Comparison of ENCODE assay signal across 11 mouse cellular contexts in genomic region chr6:124717968-124718367, GRCm38 (mm10). TPM values are rescaled to one million over a fixed set of nuclear protein-coding genes. Genes with fewer than 3 reads are reported as not detected.
A peak's percentile ranks its signal among the peaks of the same experiment; 100 is the strongest.
DNase-seq lines count a peak whose midpoint lies in the region; ATAC-seq and TF ChIP-seq lines count a peak whose summit lies in the region.
"Had no signal": no experiment of that assay in that cellular context is flagged by ENCODE, and none has a peak within 500 bp of the region (broad histone marks: within the 10 kb centered on the region; RNA-seq: fewer than 3 reads in every experiment).

No protein-coding gene starts in this region.

- no peak overlapping the region for H3K4me2 ChIP-seq in forebrain, embryonic 12.5 days
- no peak overlapping the region for H3K4me2 ChIP-seq in forebrain, embryonic 11.5 days (ENCODE audit: low read depth, low read length, severe bottlenecking)
- H3K4me2 ChIP-seq in liver, embryonic 12.5 days: no peak overlapping the region
- H3K4me2 ChIP-seq in embryonic facial prominence, embryonic 11.5 days (ENCODE audit: low read depth, low read length): no peak overlapping the region
- H3K4me2 ChIP-seq in liver, embryonic 13.5 days: no peak overlapping the region
- no peak overlapping the region for H3K4me2 ChIP-seq in midbrain, postnatal 0 days (ENCODE audit: low read depth, low read length, poor library complexity, severe bottlenecking)

- no peak for TF ChIP-seq CTCF in midbrain, postnatal 0 days (IDR thresholded peaks at IDR 0.05)

- peaks cover 15% of the 10 kb centered on the region for H3K4me1 ChIP-seq in forebrain, embryonic 12.5 days
- peaks cover 2% of the 10 kb centered on the region; the same call in 1 of the 2 replicates for H3K4me1 ChIP-seq in forebrain, embryonic 11.5 days (replicated peaks; ENCODE audit: control insufficient read depth, insufficient read depth, low read length)
- peaks cover 76% of the 10 kb centered on the region for H3K4me1 ChIP-seq in liver, embryonic 12.5 days
- no peaks in the 10 kb centered on the region; the same call in 1 of the 2 replicates for H3K4me1 ChIP-seq in embryonic facial prominence, embryonic 11.5 days (ENCODE audit: control insufficient read depth, insufficient read depth, low read length)
- H3K4me1 ChIP-seq in liver, embryonic 13.5 days (replicated peaks): peaks cover 67% of the 10 kb centered on the region
- peaks cover 5% of the 10 kb centered on the region; the same call in 1 of the 2 replicates for H3K4me1 ChIP-seq in midbrain, postnatal 0 days (ENCODE audit: insufficient read depth, low read length)

- no peak overlapping the region for H3K9ac ChIP-seq in forebrain, embryonic 12.5 days
- H3K9ac ChIP-seq in forebrain, embryonic 11.5 days (ENCODE audit: low read length): no peak overlapping the region
- no peak overlapping the region for H3K9ac ChIP-seq in liver, embryonic 12.5 days
- no peak overlapping the region; the same call in 1 of the 2 replicates for H3K9ac ChIP-seq in embryonic facial prominence, embryonic 11.5 days (replicated peaks; ENCODE audit: low read length)
- no peak overlapping the region for H3K9ac ChIP-seq in liver, embryonic 13.5 days
- no peak overlapping the region for H3K9ac ChIP-seq in midbrain, postnatal 0 days (replicated peaks; ENCODE audit: low read length, poor library complexity, severe bottlenecking)
- H3K9ac ChIP-seq: forebrain, postnatal 0 days had no signal

- no peaks in the 10 kb centered on the region for H3K27me3 ChIP-seq in forebrain, embryonic 12.5 days
- no peaks in the 10 kb centered on the region for H3K27me3 ChIP-seq in forebrain, embryonic 11.5 days (ENCODE audit: control insufficient read depth, insufficient read depth, low read length)
- no peaks in the 10 kb centered on the region for H3K27me3 ChIP-seq in liver, embryonic 12.5 days (replicated peaks)
- H3K27me3 ChIP-seq in embryonic facial prominence, embryonic 11.5 days (ENCODE audit: control insufficient read depth, insufficient read depth, low read length): no peaks in the 10 kb centered on the region
- H3K27me3 ChIP-seq in liver, embryonic 13.5 days: no peaks in the 10 kb centered on the region
- H3K27me3 ChIP-seq in midbrain, postnatal 0 days (ENCODE audit: insufficient read depth, low read length): no peaks in the 10 kb centered on the region

- peaks cover 45% of the 10 kb centered on the region for H3K36me3 ChIP-seq in forebrain, embryonic 12.5 days (replicated peaks)
- peaks cover 5% of the 10 kb centered on the region; the same call in 1 of the 2 replicates for H3K36me3 ChIP-seq in forebrain, embryonic 11.5 days (ENCODE audit: control insufficient read depth, insufficient read depth, low read length)
- H3K36me3 ChIP-seq in liver, embryonic 12.5 days: peaks cover 50% of the 10 kb centered on the region
- H3K36me3 ChIP-seq in embryonic facial prominence, embryonic 11.5 days (replicated peaks; ENCODE audit: control insufficient read depth, insufficient read depth, low read depth, low read length): peaks cover 10% of the 10 kb centered on the region
- peaks cover 49% of the 10 kb centered on the region for H3K36me3 ChIP-seq in liver, embryonic 13.5 days
- H3K36me3 ChIP-seq in midbrain, postnatal 0 days (ENCODE audit: insufficient read depth, low read length): peaks cover 21% of the 10 kb centered on the region

- 81% methylated on average over 13 of the region's 13 CpGs for WGBS in forebrain, embryonic 12.5 days
- 79% methylated on average over 13 of the region's 13 CpGs for WGBS in forebrain, embryonic 11.5 days
- WGBS in liver, embryonic 12.5 days (ENCODE audit: insufficient replicate concordance): 77% methylated on average over 13 of the region's 13 CpGs
- 70% methylated on average over 13 of the region's 13 CpGs for WGBS in embryonic facial prominence, embryonic 11.5 days
- WGBS in liver, embryonic 13.5 days (ENCODE audit: insufficient replicate concordance): 84% methylated on average over 13 of the region's 13 CpGs
- WGBS in midbrain, postnatal 0 days: 82% methylated on average over 13 of the region's 13 CpGs

- no peak for DNase-seq in forebrain, embryonic 11.5 days (ENCODE audit: low spot score)
- DNase-seq in liver: no peak
- DNase-seq in embryonic facial prominence, embryonic 11.5 days (ENCODE audit: low spot score): no peak
- DNase-seq in liver, embryonic 13.5 days: no peak
- DNase-seq in midbrain, postnatal 0 days (ENCODE audit: low spot score): no peak
- no peak for DNase-seq in left cerebral cortex, adult 9 months (ENCODE audit: low spot score in 2 of 2)
- DNase-seq: forebrain, postnatal 0 days had no signal

- H3K4me3 ChIP-seq in forebrain, embryonic 12.5 days (replicated peaks): peak overlapping the region; percentile 7; the same call in 1 of the 2 replicates
- no peak overlapping the region for H3K4me3 ChIP-seq in forebrain, embryonic 11.5 days (ENCODE audit: low read depth, low read length)
- H3K4me3 ChIP-seq in liver, embryonic 12.5 days: no peak overlapping the region
- H3K4me3 ChIP-seq in embryonic facial prominence, embryonic 11.5 days (ENCODE audit: low read depth, low read length): peak overlapping the region; percentile 18
- no peak overlapping the region for H3K4me3 ChIP-seq in liver, embryonic 13.5 days (replicated peaks)
- no peak overlapping the region for H3K4me3 ChIP-seq in midbrain, postnatal 0 days (ENCODE audit: low read depth, low read length)

- no peak for ATAC-seq in forebrain, embryonic 12.5 days (ENCODE audit: low FRiP score)
- no peak for ATAC-seq in forebrain, embryonic 11.5 days (replicated peaks; ENCODE audit: low FRiP score)
- ATAC-seq in liver, embryonic 12.5 days: no peak
- no peak for ATAC-seq in embryonic facial prominence, embryonic 11.5 days (replicated peaks; ENCODE audit: insufficient number of reproducible peaks, low FRiP score, low TSS enrichment, low read depth)
- no peak for ATAC-seq in liver, embryonic 13.5 days (ENCODE audit: low read depth)
- ATAC-seq in midbrain, postnatal 0 days (ENCODE audit: low FRiP score): no peak
- ATAC-seq: forebrain, postnatal 0 days had no signal

- no peak overlapping the region for H3K27ac ChIP-seq in forebrain, embryonic 12.5 days
- no peak overlapping the region for H3K27ac ChIP-seq in forebrain, embryonic 11.5 days (ENCODE audit: low read depth, low read length)
- peak overlapping the region; percentile 69 for H3K27ac ChIP-seq in liver, embryonic 12.5 days
- H3K27ac ChIP-seq in embryonic facial prominence, embryonic 11.5 days (replicated peaks; ENCODE audit: low read depth, low read length): no peak overlapping the region
- H3K27ac ChIP-seq in liver, embryonic 13.5 days: peak overlapping the region; percentile 87
- H3K27ac ChIP-seq in midbrain, postnatal 0 days (ENCODE audit: low read depth, low read length): no peak overlapping the region

- H3K9me3 ChIP-seq in forebrain, embryonic 12.5 days: no peaks in the 10 kb centered on the region
- H3K9me3 ChIP-seq in forebrain, embryonic 11.5 days (ENCODE audit: control insufficient read depth, low read length): no peaks in the 10 kb centered on the region
- no peaks in the 10 kb centered on the region for H3K9me3 ChIP-seq in liver, embryonic 12.5 days (replicated peaks)
- no peaks in the 10 kb centered on the region for H3K9me3 ChIP-seq in embryonic facial prominence, embryonic 11.5 days (replicated peaks; ENCODE audit: control insufficient read depth, low read length)
- no peaks in the 10 kb centered on the region for H3K9me3 ChIP-seq in liver, embryonic 13.5 days (replicated peaks)
- no peaks in the 10 kb centered on the region for H3K9me3 ChIP-seq in midbrain, postnatal 0 days (ENCODE audit: low read length)

RNA-seq across cellular contexts. Expression of gene Phb2, which starts 5.8 kb away (rescaled TPM):
- polyA plus RNA-seq in forebrain, embryonic 12.5 days (2016; fragmentation: Nextera tagmentation; extraction: Ambion mirVana): 330 and 338 TPM in 2 replicates
- polyA plus RNA-seq in forebrain, embryonic 11.5 days (2014; fragmentation: Nextera tagmentation; extraction: Ambion mirVana): 376 and 404 TPM in 2 replicates
- 433 and 443 TPM in 2 replicates for polyA plus RNA-seq in liver, embryonic 12.5 days (2016; fragmentation: Nextera tagmentation; extraction: Ambion mirVana)
- polyA plus RNA-seq in embryonic facial prominence, embryonic 11.5 days (2014; fragmentation: Nextera tagmentation; extraction: Ambion mirVana): 371 and 375 TPM in 2 replicates
- 356 and 373 TPM in 2 replicates for polyA plus RNA-seq in liver, embryonic 13.5 days (2015; fragmentation: Nextera tagmentation; extraction: Ambion mirVana)
- total RNA-seq in midbrain, postnatal 0 days (2014; rRNA removed): 197 and 230 TPM in 2 replicates
- 265 and 269 TPM in 2 replicates for polyA plus RNA-seq in midbrain, postnatal 0 days (2015; fragmentation: Nextera tagmentation; extraction: Ambion mirVana)

RNA-seq across cellular contexts. Expression of gene Emg1, which starts 6.0 kb away (rescaled TPM):
- polyA plus RNA-seq in forebrain, embryonic 12.5 days (2016; fragmentation: Nextera tagmentation; extraction: Ambion mirVana): 194 and 199 TPM in 2 replicates
- 227 and 228 TPM in 2 replicates for polyA plus RNA-seq in forebrain, embryonic 11.5 days (2014; fragmentation: Nextera tagmentation; extraction: Ambion mirVana)
- polyA plus RNA-seq in liver, embryonic 12.5 days (2016; fragmentation: Nextera tagmentation; extraction: Ambion mirVana): 200 TPM in 2 replicates
- polyA plus RNA-seq in embryonic facial prominence, embryonic 11.5 days (2014; fragmentation: Nextera tagmentation; extraction: Ambion mirVana): 251 and 254 TPM in 2 replicates
- polyA plus RNA-seq in liver, embryonic 13.5 days (2015; fragmentation: Nextera tagmentation; extraction: Ambion mirVana): 189 and 198 TPM in 2 replicates
- total RNA-seq in midbrain, postnatal 0 days (2014; rRNA removed): 75.6 and 99.9 TPM in 2 replicates
- 87.2 and 89.8 TPM in 2 replicates for polyA plus RNA-seq in midbrain, postnatal 0 days (2015; fragmentation: Nextera tagmentation; extraction: Ambion mirVana)

RNA-seq across cellular contexts. Expression of gene Ptpn6, which starts 20.5 kb away (rescaled TPM):
- polyA plus RNA-seq in forebrain, embryonic 12.5 days (2016; fragmentation: Nextera tagmentation; extraction: Ambion mirVana): 5.4 and 6.1 TPM in 2 replicates
- 4.8 and 4.9 TPM in 2 replicates for polyA plus RNA-seq in forebrain, embryonic 11.5 days (2014; fragmentation: Nextera tagmentation; extraction: Ambion mirVana)
- polyA plus RNA-seq in liver, embryonic 12.5 days (2016; fragmentation: Nextera tagmentation; extraction: Ambion mirVana): 30.8 and 31.3 TPM in 2 replicates
- polyA plus RNA-seq in embryonic facial prominence, embryonic 11.5 days (2014; fragmentation: Nextera tagmentation; extraction: Ambion mirVana): 6.0 and 11.2 TPM in 2 replicates
- polyA plus RNA-seq in liver, embryonic 13.5 days (2015; fragmentation: Nextera tagmentation; extraction: Ambion mirVana): 28.7 and 29.5 TPM in 2 replicates
- total RNA-seq in midbrain, postnatal 0 days (2014; rRNA removed): 2.3 and 3.4 TPM in 2 replicates
- polyA plus RNA-seq in midbrain, postnatal 0 days (2015; fragmentation: Nextera tagmentation; extraction: Ambion mirVana): 3.2 and 4.0 TPM in 2 replicates

RNA-seq across cellular contexts. Expression of gene Grcc10, which starts 23.2 kb away (rescaled TPM):
- 550 and 568 TPM in 2 replicates for polyA plus RNA-seq in forebrain, embryonic 12.5 days (2016; fragmentation: Nextera tagmentation; extraction: Ambion mirVana)
- polyA plus RNA-seq in forebrain, embryonic 11.5 days (2014; fragmentation: Nextera tagmentation; extraction: Ambion mirVana): 509 and 514 TPM in 2 replicates
- 109 and 116 TPM in 2 replicates for polyA plus RNA-seq in liver, embryonic 12.5 days (2016; fragmentation: Nextera tagmentation; extraction: Ambion mirVana)
- 518 and 553 TPM in 2 replicates for polyA plus RNA-seq in embryonic facial prominence, embryonic 11.5 days (2014; fragmentation: Nextera tagmentation; extraction: Ambion mirVana)
- 77.7 and 80.2 TPM in 2 replicates for polyA plus RNA-seq in liver, embryonic 13.5 days (2015; fragmentation: Nextera tagmentation; extraction: Ambion mirVana)
- 244 and 246 TPM in 2 replicates for total RNA-seq in midbrain, postnatal 0 days (2014; rRNA removed)
- 710 and 723 TPM in 2 replicates for polyA plus RNA-seq in midbrain, postnatal 0 days (2015; fragmentation: Nextera tagmentation; extraction: Ambion mirVana)

RNA-seq across cellular contexts. Expression of gene Gm45234, which starts 37.9 kb away (rescaled TPM):
- not detected in 2 replicates for polyA plus RNA-seq in forebrain, embryonic 12.5 days (2016; fragmentation: Nextera tagmentation; extraction: Ambion mirVana)
- polyA plus RNA-seq in forebrain, embryonic 11.5 days (2014; fragmentation: Nextera tagmentation; extraction: Ambion mirVana): not detected in 2 replicates
- polyA plus RNA-seq in liver, embryonic 12.5 days (2016; fragmentation: Nextera tagmentation; extraction: Ambion mirVana): not detected in 2 replicates
- polyA plus RNA-seq in embryonic facial prominence, embryonic 11.5 days (2014; fragmentation: Nextera tagmentation; extraction: Ambion mirVana): not detected in 2 replicates
- not detected in 2 replicates for polyA plus RNA-seq in liver, embryonic 13.5 days (2015; fragmentation: Nextera tagmentation; extraction: Ambion mirVana)
- not detected in 2 replicates for total RNA-seq in midbrain, postnatal 0 days (2014; rRNA removed)
- polyA plus RNA-seq in midbrain, postnatal 0 days (2015; fragmentation: Nextera tagmentation; extraction: Ambion mirVana): not detected in 2 replicates
- total RNA-seq: forebrain, postnatal 0 days; granulocyte monocyte progenitor cell, adult 5-6 weeks had no signal
- polyA plus RNA-seq: cortical plate, adult 2 months had no signal

Comparison
In these comparisons a context has a peak if more than half of its experiments do, and no peak if none do; other contexts are left out.
1. H3K4me3 ChIP-seq: peak in forebrain, embryonic 12.5 days (single experiment) and embryonic facial prominence, embryonic 11.5 days (single experiment); none in forebrain, embryonic 11.5 days (single experiment), liver, embryonic 12.5 days (single experiment), liver, embryonic 13.5 days (single experiment) and midbrain, postnatal 0 days (single experiment).
2. H3K27ac ChIP-seq: peak in liver, embryonic 12.5 days (single experiment) and liver, embryonic 13.5 days (single experiment); none in forebrain, embryonic 12.5 days (single experiment), forebrain, embryonic 11.5 days (single experiment), embryonic facial prominence, embryonic 11.5 days (single experiment) and midbrain, postnatal 0 days (single experiment).